Mouse (Mus musculus) hindbrain, embryonic 14.5 days (tissue): Measurements from ENCODE around the gene Gm33543. TPM values are rescaled to one million over a fixed set of nuclear protein-coding genes. Genes with fewer than 3 reads are reported as not detected.

Source experiments
- ATAC-seq: fragments of 200-750 bp; cut with Nextera tagmentation; 2 replicates; pipeline ENCODE4 v1.8.0; 2017; ENCODE audit warnings: moderate number of reproducible peaks, mild to moderate bottlenecking, moderate TSS enrichment, moderate library complexity; ENCODE audit not compliant: low FRiP score
- DNase-seq: peaks from one replicate; pipeline ENCODE4 v3.0.0-alpha.2; 2015; ENCODE audit warnings: low spot score
- H3K27ac ChIP-seq: fragments of 300-500 bp; sonication (generic); 2 replicates; pipeline ENCODE4 v1.5.1; 2014; ENCODE audit warnings: mild to moderate bottlenecking, moderate library complexity
- H3K27me3 ChIP-seq: fragments of 300-500 bp; sonication (generic); 2 replicates; pipeline ENCODE4 v1.6.1; 2014; ENCODE audit warnings: mild to moderate bottlenecking, low read length, mixed read lengths; ENCODE audit not compliant: control insufficient read depth, insufficient read depth
- H3K36me3 ChIP-seq: fragments of 300-500 bp; sonication (generic); replicated peaks from 2 replicates; pipeline ENCODE4 v1.6.1; 2014; ENCODE audit not compliant: control insufficient read depth, insufficient read depth
- H3K4me1 ChIP-seq: fragments of 300-500 bp; sonication (generic); replicated peaks from 2 replicates; pipeline ENCODE4 v1.6.1; 2014; ENCODE audit warnings: antibody characterized with exemption, low read length, mixed read lengths; ENCODE audit not compliant: control insufficient read depth, insufficient read depth
- H3K4me2 ChIP-seq: fragments of 300-500 bp; sonication (generic); replicated peaks from 2 replicates; pipeline ENCODE4 v1.6.1; 2014; ENCODE audit warnings: mild to moderate bottlenecking, moderate library complexity
- H3K4me3 ChIP-seq: fragments of 300-500 bp; sonication (generic); replicated peaks from 2 replicates; pipeline ENCODE4 v1.5.1; 2014; ENCODE audit warnings: mild to moderate bottlenecking, low read length
- H3K9ac ChIP-seq: fragments of 300-500 bp; sonication (generic); 2 replicates; pipeline ENCODE4 v1.6.1; 2014
- H3K9me3 ChIP-seq: fragments of 300-500 bp; sonication (generic); 2 replicates; pipeline ENCODE4 v1.6.1; 2016; ENCODE audit warnings: low read length; ENCODE audit not compliant: control insufficient read depth
- WGBS: fragments of 180-500 bp; shearing (Covaris S2); extraction: QIAGEN DNeasy Blood & Tissue Kit; methylation state at CpG from one replicate; pipeline ENCODE4 v1.1.7; 2014; 5-methylcytosine and 5-hydroxymethylcytosine counted together
- polyA plus RNA-seq: library from polyadenylated mRNA; unstranded; fragments of >200 nt; fragmentation: Nextera tagmentation; extraction: Ambion mirVana; gene quantifications from 2 replicates; pipeline ENCODE4 v1.2.1, GENCODE M21; 2014

Gm33543 gene
- polyA plus RNA-seq, 1 experiment from 2014 or later = not detected

DNA sequence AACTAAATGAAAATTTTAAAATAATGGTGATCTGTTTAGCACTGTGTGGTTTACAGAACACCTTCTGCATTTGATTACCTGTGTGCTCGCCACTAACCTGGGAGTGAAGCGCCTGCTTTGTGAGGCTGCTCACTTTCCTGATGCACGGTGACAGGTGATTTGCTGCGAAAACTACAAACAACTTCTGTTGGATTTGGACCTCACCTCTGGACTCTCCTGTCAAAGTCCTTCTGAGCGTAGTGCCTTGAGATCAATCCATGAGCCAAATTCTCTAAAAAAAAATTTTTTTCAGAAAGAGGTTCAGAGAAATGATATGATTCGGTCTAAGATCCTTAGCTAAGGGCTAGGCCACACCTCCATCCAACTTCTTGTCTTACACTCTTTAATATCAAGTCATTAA lies 28.4 kb downstream of the Gm33543 start:
- WGBS = 96% methylated on average over 6 of the region's 6 CpGs
- no peak for ATAC-seq

DNA sequence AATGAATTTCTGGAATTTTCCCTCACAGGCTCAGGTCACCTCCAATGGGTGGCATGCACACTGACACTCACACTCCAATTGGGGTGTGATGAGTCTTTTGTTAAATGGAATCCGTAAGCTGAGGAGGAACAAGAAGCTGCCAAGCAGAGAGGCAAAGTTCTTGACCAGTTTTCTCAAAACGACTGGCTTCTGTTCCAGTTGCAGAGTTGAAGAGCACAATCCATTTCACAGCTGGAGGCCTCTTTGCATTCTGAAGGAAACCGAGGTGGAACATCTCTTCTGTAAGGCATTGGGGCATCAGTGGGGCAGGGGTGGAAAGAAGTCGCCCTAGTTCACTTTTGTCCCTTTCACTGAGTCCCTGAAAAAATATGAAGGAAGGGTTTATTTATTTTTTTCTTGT lies 30.9 kb downstream of the Gm33543 start:
- H3K4me2 ChIP-seq = no peak overlapping the region
- H3K27ac ChIP-seq = no peak overlapping the region
- WGBS = 52% methylated on average over 4 of the region's 4 CpGs
- ATAC-seq (no peak), DNase-seq (no peak)
- no peaks in the 10 kb centered on the region for H3K4me1 ChIP-seq
- no peaks in the 10 kb centered on the region for H3K36me3 ChIP-seq
- H3K9ac ChIP-seq = no peak overlapping the region
- H3K4me3 ChIP-seq = no peak overlapping the region
- no peaks in the 10 kb centered on the region for H3K9me3 ChIP-seq
- H3K27me3 ChIP-seq = no peaks in the 10 kb centered on the region

More for the DNA sequence above, 28.4 kb downstream of the Gm33543 start:
- DNase-seq = no peak
- Histone ChIP-seq H3K36me3 (no peaks in the 10 kb centered on the region), H3K4me1 (no peaks in the 10 kb centered on the region), H3K27ac (no peak overlapping the region), H3K9ac (no peak overlapping the region), H3K4me2 (no peak overlapping the region), H3K27me3 (no peaks in the 10 kb centered on the region), H3K9me3 (no peaks in the 10 kb centered on the region), H3K4me3 (no peak overlapping the region)

GRCm38 (mm10) chr10:95801443-95801811 lies 41.3 kb downstream of the Gm33543 start:
- Histone ChIP-seq H3K36me3 (no peaks in the 10 kb centered on the region), H3K27me3 (no peaks in the 10 kb centered on the region), H3K4me3 (no peak overlapping the region), H3K9me3 (no peaks in the 10 kb centered on the region), H3K27ac (peak overlapping the region; percentile 57; the same call in 1 of the 2 replicates), H3K4me1 (0 out of 2 replicates have a peak, but pooled peaks cover 8% of the 10 kb centered on the region), H3K4me2 (no peak overlapping the region), H3K9ac (0 out of 2 replicates have a peak overlapping the region, but pooled peaks have one; percentile 0)
- no peak for DNase-seq
- ATAC-seq = no peak; the same call in 1 of the 2 replicates
- WGBS = 36% methylated on average over 2 of the region's 2 CpGs

DNA sequence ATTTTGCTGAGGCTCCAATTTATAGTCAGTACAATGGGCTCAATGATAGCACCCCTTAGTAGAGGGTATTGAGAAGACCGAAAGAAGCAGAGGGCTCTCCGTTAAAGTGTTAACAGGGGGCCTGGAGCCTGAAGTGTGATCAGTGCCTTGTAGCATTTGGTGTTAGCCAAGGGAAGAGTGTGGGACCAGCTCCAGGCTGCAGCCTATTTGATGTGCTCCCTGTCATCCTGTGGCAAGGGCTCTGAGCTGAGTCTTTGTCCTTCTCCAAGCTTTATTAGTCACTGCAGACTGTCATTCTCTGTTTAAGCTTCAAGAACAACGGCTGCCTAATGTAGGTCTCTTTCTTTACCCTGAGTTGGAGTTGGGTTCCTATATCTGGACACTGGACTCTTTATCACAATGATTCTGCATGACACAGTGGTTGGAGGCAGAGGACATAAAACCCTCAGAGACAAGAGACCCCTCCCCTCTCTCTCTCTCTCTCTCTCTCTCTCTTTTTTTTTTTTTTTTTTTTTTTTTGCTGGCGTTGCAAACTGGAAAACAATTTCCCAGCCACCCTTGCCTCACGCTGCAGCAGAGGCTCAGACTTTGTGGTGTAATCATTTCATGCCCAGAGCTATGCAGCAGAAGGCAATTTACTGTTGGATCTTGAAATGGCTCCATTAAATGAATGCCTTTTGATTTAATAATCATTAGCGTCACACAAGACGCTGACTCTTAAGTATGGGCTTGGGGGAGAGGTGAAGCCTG lies 41.9 kb downstream of the Gm33543 start:
- peak; percentile 57 for ATAC-seq
- WGBS = 56% methylated on average over 7 of the region's 7 CpGs
- H3K27me3 ChIP-seq = no peaks in the 10 kb centered on the region
- H3K36me3 ChIP-seq = no peaks in the 10 kb centered on the region
- 0 out of 2 replicates have a peak, but pooled peaks cover 8% of the 10 kb centered on the region for H3K4me1 ChIP-seq
- peak overlapping the region; percentile 57; the same call in 1 of the 2 replicates for H3K27ac ChIP-seq
- no peak for DNase-seq
- H3K9ac ChIP-seq = 0 out of 2 replicates have a peak overlapping the region, but pooled peaks have one; percentile 0
- H3K9me3 ChIP-seq = no peaks in the 10 kb centered on the region
- H3K4me3 ChIP-seq = no peak overlapping the region
- no peak overlapping the region for H3K4me2 ChIP-seq

GRCm38 (mm10) chr10:95797645-95798395 lies 44.9 kb downstream of the Gm33543 start:
- Histone ChIP-seq H3K27ac (no peak overlapping the region), H3K36me3 (no peaks in the 10 kb centered on the region), H3K9me3 (no peaks in the 10 kb centered on the region), H3K9ac (no peak overlapping the region), H3K4me1 (0 out of 2 replicates have a peak, but pooled peaks cover 8% of the 10 kb centered on the region), H3K27me3 (no peaks in the 10 kb centered on the region), H3K4me3 (no peak overlapping the region), H3K4me2 (no peak overlapping the region)
- DNase-seq (no peak), ATAC-seq (no peak)
- 95% methylated on average over 12 of the region's 12 CpGs for WGBS

GRCm38 (mm10) chr10:95795500-95795899 lies 47.2 kb downstream of the Gm33543 start:
- Histone ChIP-seq H3K4me3 (no peak overlapping the region), H3K4me1 (no peaks in the 10 kb centered on the region), H3K27ac (no peak overlapping the region), H3K27me3 (no peaks in the 10 kb centered on the region), H3K4me2 (no peak overlapping the region), H3K9me3 (no peaks in the 10 kb centered on the region), H3K36me3 (no peaks in the 10 kb centered on the region), H3K9ac (no peak overlapping the region)
- DNase-seq = no peak
- no peak for ATAC-seq
- WGBS = 93% methylated on average over 4 of the region's 4 CpGs

- ATAC-seq (no peak), DNase-seq (no peak)
- no peak overlapping the region for H3K9ac ChIP-seq
- no peaks in the 10 kb centered on the region for H3K36me3 ChIP-seq
- no peak overlapping the region for H3K4me3 ChIP-seq
- no peaks in the 10 kb centered on the region for H3K4me1 ChIP-seq
- H3K27me3 ChIP-seq = no peaks in the 10 kb centered on the region
- no peaks in the 10 kb centered on the region for H3K9me3 ChIP-seq
- no peak overlapping the region for H3K27ac ChIP-seq
- H3K4me2 ChIP-seq = no peak overlapping the region
- 93% methylated on average over 6 of the region's 6 CpGs for WGBS
Measured at GRCm38 (mm10) chr10:95794706-95795105, 48.0 kb downstream of the Gm33543 start.

DNA sequence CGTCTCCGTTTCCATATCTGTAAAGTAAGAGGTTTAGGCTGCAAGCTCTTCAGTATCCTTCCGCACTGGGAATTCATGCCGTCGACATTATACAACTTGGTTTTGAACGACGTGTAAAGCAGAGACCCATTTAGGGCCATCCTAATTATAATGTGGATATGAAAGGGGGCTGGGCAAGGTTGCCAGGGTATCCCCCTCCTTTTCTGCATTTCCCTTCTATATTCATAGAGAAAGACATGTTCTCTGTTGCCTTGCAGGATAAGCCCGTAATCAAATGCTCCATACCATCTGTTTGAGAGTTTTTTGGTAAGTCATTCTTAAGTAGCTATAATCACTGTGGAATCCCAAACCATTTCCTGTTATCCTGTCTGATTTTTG lies 51.3 kb downstream of the Gm33543 start:
- ATAC-seq = no peak
- Histone ChIP-seq H3K27me3 (no peaks in the 10 kb centered on the region), H3K9ac (no peak overlapping the region), H3K4me2 (no peak overlapping the region), H3K4me1 (no peaks in the 10 kb centered on the region), H3K36me3 (no peaks in the 10 kb centered on the region), H3K27ac (no peak overlapping the region), H3K9me3 (no peaks in the 10 kb centered on the region), H3K4me3 (no peak overlapping the region)
- DNase-seq = no peak
- 65% methylated on average over 8 of the region's 8 CpGs for WGBS

- Histone ChIP-seq H3K4me3 (no peak overlapping the region), H3K36me3 (no peaks in the 10 kb centered on the region), H3K9ac (no peak overlapping the region), H3K4me1 (no peaks in the 10 kb centered on the region), H3K27ac (no peak overlapping the region), H3K27me3 (no peaks in the 10 kb centered on the region), H3K9me3 (no peaks in the 10 kb centered on the region), H3K4me2 (0 out of 2 replicates have a peak overlapping the region, but pooled peaks have one; percentile 9)
- ATAC-seq = no peak
- DNase-seq = peak; percentile 27
- 52% methylated on average over 15 of the region's 15 CpGs for WGBS
Measured at GRCm38 (mm10) chr10:95790771-95791426, 51.8 kb downstream of the Gm33543 start.
